Mouse (Mus musculus): ENCODE results near the gene Vezt.

Gene Vezt

DNA sequence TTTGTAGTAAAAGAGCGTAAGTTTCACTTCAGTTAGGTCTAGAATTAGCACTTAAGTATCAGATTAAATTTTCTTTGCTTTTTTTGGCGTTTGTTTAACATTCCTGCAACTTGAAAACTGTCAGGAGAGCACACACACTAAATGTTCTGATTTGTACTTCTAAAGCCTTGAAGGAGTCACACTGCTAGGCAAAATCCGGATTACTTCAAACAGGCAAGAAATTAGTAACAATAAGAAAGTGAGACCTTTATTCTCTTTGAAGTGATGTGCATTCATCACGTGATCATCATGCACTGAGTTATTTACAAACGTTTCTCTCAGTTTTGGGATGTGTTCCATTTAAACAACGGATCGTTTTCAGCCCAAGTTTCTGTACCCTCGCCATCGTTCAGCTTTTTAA lies 1.6 kb upstream of the Vezt start:
- DNase-seq: no peak

DNA sequence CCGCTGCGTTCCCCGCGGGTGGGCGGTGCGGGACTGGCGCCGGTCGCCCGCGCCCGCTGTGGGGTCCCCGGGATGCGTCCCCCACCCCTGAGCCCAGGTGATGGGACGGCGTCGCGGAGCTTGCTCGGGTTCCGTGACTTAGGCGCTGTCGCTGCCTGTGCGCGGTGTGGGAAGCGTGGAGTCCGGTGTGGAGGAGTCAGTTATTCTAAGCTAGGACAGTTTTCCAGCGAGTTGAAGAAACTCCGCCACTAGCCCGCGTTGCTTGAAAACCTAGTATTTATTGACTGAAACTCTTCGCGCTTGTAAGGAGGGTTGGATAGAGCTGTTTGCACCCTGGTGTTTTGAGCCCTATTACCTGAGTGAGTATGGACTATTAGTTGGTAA lies 750 bp upstream of the Vezt start:
- DNase-seq: no peak

DNA sequence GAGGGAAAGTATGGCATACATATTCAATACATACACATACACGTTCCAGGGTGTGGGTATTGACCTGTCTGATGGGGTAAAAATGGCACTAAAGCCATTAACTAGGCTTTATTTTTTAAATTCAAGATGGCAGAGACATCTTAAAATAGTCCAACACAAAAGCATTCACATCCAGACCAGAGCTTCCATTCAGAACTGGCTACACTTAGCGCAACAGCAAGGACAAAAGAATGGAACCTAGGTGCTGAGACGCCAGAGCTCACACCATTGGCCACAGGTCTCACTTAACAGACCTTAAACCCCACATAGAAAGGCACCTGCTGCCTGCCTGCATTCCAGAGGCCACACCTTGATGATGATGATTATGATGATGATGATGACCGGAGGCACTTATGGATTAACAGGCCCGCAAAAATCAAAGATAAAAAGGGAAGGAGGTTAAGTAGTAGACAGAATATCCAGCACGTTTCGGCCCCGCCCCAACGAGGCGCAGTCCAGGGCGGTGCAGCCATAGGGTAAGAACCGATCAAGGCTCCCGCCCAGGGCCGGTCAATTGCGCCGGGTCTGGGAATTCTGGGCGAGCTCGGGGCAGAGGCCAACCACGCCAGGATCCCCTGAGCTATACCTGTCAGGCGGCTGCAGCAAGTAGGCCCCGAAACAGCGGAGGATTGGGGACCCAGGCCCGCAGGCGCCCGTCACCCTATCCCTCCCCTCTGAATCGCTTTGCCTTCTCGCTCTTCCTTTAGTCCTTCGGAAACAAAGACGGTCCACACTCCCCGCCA lies 550 bp downstream of the Vezt start:
- DNase-seq: no peak

DNA sequence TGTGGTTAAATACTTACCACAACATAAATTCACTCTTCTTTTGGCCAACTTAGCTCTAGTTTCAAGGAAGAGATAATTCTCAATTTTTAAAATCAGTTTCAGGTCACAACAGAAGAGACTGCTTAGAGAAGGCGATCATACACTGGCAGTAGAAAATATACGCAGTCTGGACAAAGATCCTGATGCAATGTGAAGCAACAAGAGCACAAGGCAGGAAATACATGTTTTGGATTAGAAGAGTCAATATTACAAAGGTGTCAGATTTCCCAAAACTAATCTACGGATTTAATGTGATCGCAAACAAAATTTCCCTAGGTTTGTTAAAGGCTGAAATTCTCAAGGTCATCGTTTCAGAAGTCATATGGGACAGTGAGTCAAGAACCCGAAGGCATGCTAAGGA lies 4.5 kb downstream of the Vezt start:
- DNase-seq: no peak

DNA sequence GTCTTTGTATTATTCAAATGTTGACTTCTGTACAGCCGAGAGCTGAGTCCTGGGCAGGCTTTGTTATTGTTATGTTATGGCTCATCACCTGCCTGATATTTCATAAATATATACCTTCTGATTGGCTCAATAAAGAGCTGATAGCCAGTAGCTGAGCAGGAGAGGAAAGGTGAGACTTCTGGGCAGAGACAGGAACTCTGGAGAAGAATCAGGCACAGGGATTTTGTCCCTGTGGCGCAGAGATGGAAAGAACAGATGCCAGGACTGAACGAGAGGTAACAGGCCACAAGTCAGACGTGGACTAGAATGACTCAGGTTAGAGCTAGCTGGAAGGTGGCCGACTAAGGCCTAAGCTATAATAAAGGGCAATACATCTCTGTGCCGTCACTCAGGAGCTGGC lies 7.1 kb downstream of the Vezt start:
- no peak for DNase-seq

DNA sequence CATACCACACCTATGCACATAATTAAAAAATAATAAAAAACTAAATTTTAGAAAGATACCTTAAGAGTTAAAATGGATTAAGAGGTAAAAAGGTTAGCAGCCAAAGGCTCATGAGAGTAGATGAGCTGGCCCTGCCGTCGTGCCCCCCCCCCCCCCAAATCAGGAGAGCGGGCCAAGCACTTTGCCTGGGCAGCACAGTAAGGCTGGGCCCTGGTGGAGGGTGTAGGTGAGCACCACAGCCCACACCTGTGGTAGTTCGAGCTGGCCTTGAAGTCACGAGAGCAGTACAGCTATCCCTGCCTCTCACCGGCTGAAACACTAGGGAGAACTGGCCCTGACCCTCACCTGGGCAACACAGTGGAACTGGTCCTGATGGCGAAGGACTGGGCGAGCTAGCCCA lies 10.5 kb downstream of the Vezt start:
- DNase-seq: no peak

DNA sequence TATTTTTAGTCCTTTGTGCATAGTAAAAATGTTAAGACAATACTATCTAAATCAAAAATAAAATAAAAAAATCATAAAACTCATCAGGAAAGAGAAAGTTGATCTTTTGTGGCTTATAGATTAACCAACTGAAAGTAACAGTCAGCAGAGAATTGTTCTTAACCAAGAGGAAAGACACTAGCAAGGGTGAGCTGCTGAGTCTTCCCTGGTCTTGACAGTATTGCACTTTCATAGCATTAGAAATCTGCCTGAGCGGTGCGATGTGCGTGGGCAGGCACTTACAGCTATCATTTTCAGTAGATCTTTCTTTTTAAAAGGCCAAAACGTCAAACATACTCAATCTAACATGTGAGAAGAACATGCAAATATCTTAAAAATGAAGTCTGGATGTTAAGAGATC lies 14.6 kb downstream of the Vezt start:
- no peak for DNase-seq

DNA sequence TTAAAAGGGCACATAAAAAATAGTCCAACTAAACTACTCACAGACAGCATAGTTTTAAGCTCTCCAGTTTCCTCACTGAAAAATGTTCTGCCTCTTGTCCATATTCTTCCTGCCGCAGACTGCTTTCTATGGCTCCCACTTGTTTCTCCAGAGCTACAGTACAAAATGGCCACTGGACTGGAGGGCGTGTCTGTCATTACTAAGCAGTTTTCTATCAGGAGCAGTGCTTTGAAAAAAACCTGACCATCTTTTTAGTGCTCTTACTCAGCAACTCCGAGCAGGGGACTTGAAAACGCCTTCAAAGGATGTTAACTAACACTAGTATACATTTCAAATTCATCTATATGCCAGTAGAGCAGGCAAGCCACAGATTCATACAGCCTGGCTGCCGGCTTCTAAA lies 15.0 kb downstream of the Vezt start:
- no peak for DNase-seq

DNA sequence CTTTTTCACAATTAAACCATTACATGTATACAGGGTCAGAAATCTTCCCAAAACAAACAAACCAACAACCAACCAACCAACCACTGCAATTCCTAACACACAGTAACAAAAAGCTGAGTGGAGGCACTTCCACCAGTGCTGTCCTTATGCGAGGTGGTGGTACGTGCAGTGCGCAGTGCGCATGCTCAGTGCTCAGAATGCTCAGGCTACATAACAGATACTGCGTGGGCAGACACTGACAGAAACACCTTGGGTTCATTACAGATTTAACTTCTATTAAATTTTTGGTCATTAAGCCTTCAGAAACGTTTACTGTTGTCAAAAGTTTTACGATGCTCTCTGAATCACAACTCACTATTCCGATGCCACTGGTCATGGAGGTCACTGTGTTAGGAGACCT lies 18.2 kb downstream of the Vezt start:
- no peak for DNase-seq

DNA sequence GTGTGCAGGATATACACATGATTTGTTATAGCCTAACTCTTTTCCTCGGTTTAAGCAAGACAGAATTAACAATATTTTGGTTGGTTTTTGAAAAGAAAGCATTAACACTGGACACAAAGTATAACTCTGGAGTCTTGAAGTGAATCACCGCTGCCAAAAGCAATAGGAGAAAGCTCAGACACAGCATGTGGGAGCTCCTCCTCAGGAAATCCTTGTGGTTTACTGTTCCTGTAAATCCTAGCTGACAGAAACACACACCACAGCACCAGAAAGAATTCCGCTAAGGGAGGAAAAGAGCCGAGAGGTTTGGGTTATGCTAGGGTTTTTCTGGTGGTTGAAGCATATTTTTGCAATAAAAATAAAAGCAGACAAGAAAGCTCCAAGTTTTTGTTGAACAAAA lies 21.4 kb downstream of the Vezt start:
- no peak for DNase-seq

DNA sequence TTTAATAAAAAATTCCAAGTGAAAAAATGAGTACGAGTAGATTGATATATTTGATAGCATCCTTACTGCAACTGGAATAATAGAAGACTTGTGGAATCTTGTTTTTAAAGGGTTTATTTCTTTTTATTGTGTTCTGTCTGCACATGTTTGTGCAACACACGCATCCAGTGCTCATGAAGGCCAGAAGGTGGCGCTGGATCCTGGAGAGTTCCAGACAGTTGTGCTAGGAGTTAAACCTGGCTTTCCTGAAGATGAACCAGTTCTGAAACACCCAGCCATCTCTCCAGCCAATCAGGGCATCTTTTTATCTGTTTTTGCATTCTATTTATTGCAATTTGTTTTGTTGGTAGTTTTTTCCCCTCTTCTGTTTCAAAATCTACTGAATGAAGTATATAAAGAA lies 22.4 kb downstream of the Vezt start:
- DNase-seq: peak; percentile 19

DNA sequence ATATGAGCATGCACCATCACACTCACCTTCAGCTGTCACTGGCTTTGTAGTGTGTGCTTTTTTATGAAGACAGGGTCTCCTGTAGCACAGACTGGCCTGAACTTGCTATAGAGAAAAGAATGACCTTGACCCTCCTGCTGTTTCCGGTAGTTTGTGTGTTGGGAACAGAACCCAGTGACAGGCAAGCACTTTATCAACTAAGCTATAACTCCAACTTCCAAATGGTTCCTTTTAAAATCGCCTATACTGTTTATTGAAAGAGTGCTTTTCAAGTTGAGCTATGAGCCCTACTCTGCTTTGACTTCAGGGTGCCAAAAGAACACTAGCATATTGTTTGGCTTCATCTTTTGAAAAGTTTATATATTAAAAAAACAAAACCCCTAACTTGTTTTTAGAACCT lies 24.6 kb downstream of the Vezt start:
- DNase-seq: no peak

DNA sequence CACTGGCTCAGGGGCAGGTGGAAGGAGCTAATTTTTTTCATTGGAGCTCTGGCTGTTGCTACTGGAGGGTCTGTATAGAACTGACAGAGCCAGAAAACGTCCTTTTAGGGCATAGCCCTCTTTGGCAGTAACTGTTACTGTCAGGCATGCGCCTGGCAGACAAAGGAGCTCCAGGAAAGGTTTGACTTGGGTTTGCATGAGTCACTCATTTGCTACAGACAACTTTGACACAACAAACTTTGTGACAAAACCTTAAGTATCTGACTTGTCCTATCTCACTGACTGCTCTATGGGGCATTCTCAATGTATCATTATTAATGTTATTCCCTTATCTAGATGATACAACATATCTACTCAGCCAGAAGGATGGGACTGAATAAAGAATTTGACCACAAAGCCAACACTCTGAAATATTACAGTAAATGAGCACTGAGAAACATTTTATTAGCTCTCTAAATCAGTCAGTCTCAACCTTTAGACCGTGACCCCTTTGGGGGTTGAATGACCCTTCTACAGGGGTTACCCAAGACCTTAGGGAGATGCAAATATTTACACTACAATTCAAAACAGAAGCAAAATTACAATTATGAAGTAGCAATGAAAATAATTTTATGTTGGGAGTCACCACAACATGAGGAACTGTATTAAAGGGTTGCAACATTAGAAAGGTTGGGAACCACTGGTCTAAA lies 25.5 kb downstream of the Vezt start:
- DNase-seq: no peak

DNA sequence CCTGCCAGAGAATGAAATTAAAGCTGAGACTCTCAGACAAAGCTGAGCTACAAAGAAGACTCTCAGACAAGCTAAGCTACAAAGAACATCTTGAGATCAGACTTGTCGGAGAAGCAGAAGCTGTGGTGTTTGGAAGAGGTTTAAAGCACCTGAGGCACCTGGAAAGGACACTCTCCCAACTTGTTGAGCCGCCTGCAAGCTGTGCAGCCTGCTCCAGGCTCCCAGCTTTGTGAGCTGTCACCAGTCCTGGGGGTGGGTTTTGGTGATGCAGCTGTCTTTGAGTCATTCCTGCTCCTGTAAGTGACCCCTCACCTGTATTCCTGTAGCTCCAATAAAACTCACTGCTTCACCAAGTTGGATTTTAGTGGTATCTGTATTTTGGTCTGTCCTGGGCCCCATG lies 27.3 kb downstream of the Vezt start:
- no peak for DNase-seq

DNA sequence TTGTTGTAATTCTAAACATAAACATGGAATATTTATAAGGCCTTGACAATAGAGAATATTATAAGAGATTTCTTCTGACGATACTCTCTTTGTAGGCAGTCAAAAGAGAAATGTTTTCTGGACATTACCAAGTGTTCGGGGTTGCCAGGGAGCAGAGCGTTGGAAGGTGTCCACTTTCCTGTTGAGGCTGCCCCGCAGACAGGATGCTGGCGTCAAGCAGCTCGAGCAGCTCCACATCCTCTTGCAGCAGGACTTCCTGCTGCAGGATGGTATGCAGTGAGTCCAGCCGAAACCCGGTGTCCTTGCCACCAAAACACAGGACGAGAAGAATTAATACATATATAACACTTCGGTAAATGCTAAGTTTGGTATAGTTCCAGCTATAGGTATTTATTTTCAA lies 35.4 kb downstream of the Vezt start:
- peak; percentile 39 for DNase-seq

DNA sequence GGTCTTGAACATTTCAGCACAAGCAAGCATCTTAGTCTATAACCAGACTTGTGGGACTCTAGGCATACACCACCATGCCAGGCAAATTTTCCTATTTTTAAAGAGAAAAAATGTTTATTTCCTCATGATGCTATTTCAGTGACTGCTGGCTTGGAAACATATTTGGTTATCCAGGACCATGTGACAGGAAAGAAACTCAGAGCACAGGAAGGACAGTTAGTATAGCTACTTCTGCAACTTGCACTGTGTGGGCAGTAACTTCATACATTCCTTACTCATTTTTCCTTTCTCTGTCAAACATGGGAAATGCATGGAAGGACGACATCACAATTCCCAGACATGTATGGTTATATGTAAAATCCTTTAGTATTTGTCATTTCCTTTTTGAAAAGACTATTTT lies 36.3 kb downstream of the Vezt start:
- no peak for DNase-seq

DNA sequence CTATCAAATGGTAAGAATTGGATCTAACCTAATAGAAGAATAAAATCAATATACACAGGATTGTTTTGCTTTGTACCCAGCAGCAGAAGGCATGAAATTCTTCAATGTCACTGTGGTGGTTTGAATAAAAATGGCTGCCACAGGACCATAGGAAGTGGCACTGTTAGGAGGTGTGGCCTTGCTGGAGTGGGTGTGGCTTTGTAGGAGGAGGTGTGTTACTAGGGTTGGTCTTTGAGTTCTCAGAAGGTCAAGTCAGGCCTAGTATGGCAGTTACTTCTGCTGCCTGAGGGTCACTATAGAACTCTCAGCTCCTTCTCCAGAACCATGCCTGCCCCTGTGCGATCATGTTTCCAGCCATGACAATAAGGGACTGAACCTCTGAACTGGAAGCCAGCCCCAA lies 40.5 kb downstream of the Vezt start:
- DNase-seq: no peak

DNA sequence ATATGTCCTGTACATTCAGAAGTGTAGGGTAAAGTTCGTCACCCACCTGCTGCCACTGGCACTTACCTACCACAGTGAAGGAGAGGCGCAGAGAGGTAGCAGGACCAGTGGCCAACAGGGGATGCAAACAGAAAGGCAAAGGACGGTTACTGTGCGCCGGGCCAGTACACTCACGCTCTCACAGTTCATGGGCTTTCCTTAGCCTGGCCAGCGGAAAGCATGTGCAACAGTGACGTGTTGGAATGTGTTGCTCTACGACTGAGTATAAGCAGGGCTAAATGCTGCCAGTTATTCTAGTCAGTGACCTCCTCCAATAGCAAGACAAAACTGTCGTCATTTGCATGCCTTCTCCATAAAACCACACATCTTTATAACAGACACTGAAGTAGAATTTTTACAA lies 41.5 kb downstream of the Vezt start:
- no peak for DNase-seq

DNA sequence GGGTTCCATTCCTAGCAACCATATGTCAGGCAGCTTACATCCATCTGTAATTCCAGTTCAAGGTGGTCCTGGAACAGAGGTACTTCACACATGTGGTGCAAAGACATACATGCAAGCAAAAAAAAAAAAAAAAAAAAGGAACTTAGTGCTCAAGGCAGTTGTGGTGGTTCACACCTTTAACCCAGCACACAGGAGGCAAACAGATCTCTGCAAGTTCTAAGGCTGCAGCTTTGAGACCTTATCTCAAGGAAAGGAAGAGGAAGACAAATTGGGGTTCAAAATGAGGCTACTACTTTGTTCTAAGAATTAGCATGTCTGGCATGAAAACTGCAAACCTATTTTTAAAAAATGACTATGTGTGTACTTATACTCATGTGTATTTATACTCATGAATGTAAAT lies 50.3 kb downstream of the Vezt start:
- DNase-seq: no peak

DNA sequence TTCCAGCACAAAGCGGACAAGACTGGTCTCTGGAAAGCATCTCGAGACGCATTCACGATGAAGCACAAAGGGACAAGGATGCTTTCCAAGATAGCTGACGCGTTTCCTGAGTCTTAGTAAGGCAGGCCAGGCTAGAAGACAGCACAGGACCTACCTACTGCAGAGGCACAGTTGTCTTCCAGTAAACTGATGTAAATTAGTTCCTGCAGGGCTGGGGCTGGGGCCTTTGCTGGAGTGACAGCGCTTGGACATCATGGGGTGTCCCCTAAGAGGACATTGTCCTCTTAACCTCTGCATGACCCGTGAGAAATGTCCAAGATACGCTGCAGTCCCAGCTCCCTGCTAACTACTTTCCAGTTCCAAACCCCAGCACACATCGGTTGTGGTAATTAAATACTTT lies 66.3 kb downstream of the Vezt start:
- DNase-seq: no peak

DNA sequence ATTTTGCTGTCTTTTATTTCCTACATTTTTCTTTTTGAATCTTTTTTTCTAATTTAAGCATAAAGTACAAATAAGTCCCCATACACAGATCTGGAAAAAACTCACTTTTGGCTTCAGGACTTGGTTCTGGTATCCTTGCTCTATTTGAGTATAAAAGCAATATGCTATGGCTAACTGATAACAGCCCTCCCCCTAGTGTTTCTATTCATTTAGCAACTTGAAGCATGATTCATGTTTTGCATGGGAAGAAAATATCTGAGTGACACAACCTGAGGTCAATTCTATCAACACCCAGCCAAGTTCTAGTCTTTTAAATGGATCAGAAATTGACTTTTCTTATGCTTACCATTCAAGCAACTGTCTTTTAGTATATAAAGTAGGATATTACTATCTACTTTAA lies 68.1 kb downstream of the Vezt start:
- no peak for DNase-seq

DNA sequence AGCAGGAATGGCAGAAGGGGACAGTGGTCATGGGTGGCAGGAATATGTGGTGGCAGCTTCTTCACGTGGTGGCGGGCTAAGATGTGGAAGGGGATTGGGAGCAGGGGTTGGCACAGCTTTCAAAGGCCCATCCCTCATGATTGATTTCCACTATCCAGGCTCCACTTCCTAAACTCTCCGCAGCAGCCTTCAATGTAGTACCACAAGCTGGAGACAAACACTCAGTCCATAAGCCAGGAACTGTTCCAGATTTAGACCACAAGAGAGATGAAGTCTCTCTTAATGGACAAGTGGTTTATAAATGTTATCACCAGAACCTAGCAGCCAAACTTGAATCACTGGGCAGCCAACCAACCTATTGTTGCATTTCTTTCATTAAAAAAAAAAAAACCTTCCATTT lies 81.6 kb downstream of the Vezt start:
- DNase-seq: no peak

DNA sequence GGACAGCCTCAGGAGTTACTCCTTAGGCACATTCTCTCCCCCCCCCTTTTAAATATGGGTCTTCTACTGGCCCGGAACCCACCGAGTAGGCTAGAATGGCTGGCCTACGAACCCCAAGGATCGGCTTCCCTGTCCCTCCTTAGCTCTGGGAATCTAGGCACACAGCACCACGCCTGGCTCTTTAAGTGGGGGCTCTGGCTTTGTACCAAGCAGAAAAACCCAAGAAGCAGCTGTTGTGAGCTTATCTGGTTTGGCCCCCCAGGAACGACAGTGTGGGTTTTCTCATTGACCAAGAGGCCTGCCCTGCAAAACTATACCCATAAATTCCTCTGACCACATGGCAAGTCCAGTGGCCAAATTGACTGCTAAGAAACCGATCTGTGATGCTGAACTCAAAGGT lies 82.1 kb downstream of the Vezt start:
- DNase-seq: no peak

DNA sequence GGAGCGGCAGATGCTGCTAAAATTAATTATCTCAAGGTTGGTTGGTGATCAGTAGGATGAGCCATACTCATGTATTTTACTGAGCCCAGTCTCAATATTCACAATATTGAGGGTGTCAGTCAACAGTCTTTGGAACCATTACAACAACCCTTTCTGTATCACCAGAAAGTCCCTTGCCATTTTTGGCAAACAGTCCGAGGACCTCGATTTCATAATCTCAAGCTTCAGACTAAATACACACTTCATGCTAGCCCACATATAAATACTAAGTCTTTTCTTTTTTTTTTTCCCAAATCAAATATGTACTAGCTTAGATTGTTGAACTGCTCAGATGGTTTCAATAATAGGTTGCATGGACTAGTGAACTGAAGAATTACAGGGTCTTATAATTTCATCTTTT lies 84.6 kb downstream of the Vezt start:
- no peak for DNase-seq

DNA sequence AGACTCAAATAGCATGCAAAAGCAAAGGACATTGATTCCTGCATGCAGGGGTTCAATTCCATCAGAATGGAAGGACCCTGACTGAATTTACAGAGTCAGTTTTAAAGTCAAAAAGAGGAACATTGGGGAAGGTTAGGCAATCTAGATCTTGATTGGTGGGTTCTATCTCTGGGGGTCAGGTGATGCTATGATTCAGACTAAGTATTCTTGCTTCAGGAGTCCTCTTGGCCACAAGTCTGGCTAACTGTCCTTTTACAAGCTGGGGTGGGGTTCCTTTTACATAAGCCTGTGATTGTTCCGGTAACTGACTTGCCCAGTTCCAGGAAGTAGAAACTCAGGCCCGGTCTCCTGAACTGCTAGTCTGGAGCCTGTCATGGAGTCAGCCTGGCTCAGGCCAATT lies 85.7 kb downstream of the Vezt start:
- DNase-seq: no peak
